Mouse (Mus musculus) intestine, embryonic 14.5 days (tissue): Measurements from ENCODE around the gene Zzef1. TPM values are rescaled to one million over a fixed set of nuclear protein-coding genes. Genes with fewer than 3 reads are reported as not detected.

ENCODE experiments used
- ATAC-seq: fragments of 200-750 bp; cut with Nextera tagmentation; replicated peaks from 2 replicates; pipeline ENCODE4 v1.8.0; 2017; ENCODE audit warnings: low read depth, moderate number of reproducible peaks, moderate TSS enrichment, moderate library complexity; ENCODE audit not compliant: low FRiP score, low TSS enrichment
- DNase-seq: peaks from one replicate; pipeline ENCODE4 v3.0.0-alpha.2; 2018; ENCODE audit warnings: low spot score
- H3K27ac ChIP-seq: fragments of 300-500 bp; sonication (generic); 2 replicates; pipeline ENCODE4 v1.5.1; 2014; ENCODE audit warnings: low read depth, mild to moderate bottlenecking, control low read depth
- H3K27me3 ChIP-seq: fragments of 300-500 bp; sonication (generic); replicated peaks from 2 replicates; pipeline ENCODE4 v1.6.1; 2014; ENCODE audit warnings: low read length, control low read depth; ENCODE audit not compliant: control insufficient read depth, insufficient read depth
- H3K36me3 ChIP-seq: fragments of 300-500 bp; sonication (generic); 2 replicates; pipeline ENCODE4 v1.6.1; 2014; ENCODE audit warnings: low read length, control low read depth; ENCODE audit not compliant: control insufficient read depth, insufficient read depth
- H3K4me1 ChIP-seq: fragments of 300-500 bp; sonication (generic); replicated peaks from 2 replicates; pipeline ENCODE4 v1.6.1; 2014; ENCODE audit warnings: low read length, control low read depth, mixed read lengths; ENCODE audit not compliant: control insufficient read depth, insufficient read depth
- H3K4me2 ChIP-seq: fragments of 300-500 bp; sonication (generic); 2 replicates; pipeline ENCODE4 v1.6.1; 2014; ENCODE audit warnings: low read length
- H3K4me3 ChIP-seq: fragments of 300-500 bp; sonication (generic); 2 replicates; pipeline ENCODE4 v1.5.1; 2014; ENCODE audit warnings: low read depth, low read length, control low read depth, mixed read lengths
- H3K9ac ChIP-seq: fragments of 300-500 bp; sonication (generic); 2 replicates; pipeline ENCODE4 v1.6.1; 2014; ENCODE audit warnings: mild to moderate bottlenecking, low read length
- H3K9me3 ChIP-seq: fragments of 300-500 bp; sonication (generic); 2 replicates; pipeline ENCODE4 v1.6.1; 2016; ENCODE audit warnings: low read length, control low read depth; ENCODE audit not compliant: control insufficient read depth
- WGBS: fragments of 180-500 bp; shearing (Covaris S2); extraction: QIAGEN DNeasy Blood & Tissue Kit; methylation state at CpG from one replicate; pipeline ENCODE4 v1.1.7; 2014; 5-methylcytosine and 5-hydroxymethylcytosine counted together
- polyA plus RNA-seq: library from polyadenylated mRNA; unstranded; fragments of >200 nt; fragmentation: Nextera tagmentation; extraction: Ambion mirVana; gene quantifications from 2 replicates; pipeline ENCODE4 v1.2.1, GENCODE M21; 2014

Gene Zzef1
- polyA plus RNA-seq, 1 experiment from 2014 or later = 12.2 TPM

GRCm38 (mm10) chr11:72948254-72948653 is 152.2 kb downstream of the Zzef1 start:
- no peak overlapping the region for H3K4me2 ChIP-seq
- ATAC-seq = no peak
- H3K9me3 ChIP-seq = 0 out of 2 replicates have a peak, but pooled peaks cover 2% of the 10 kb centered on the region
- DNase-seq = no peak
- no peaks in the 10 kb centered on the region for H3K36me3 ChIP-seq
- no peaks in the 10 kb centered on the region for H3K27me3 ChIP-seq
- H3K9ac ChIP-seq = no peak overlapping the region
- 73% methylated on average over 7 of the region's 7 CpGs for WGBS
- peaks cover 53% of the 10 kb centered on the region for H3K4me1 ChIP-seq
- H3K4me3 ChIP-seq = no peak overlapping the region
- no peak overlapping the region for H3K27ac ChIP-seq

- WGBS = 39% methylated on average over 22 of the region's 22 CpGs
- ATAC-seq = no peak
- DNase-seq = no peak
- peaks cover 36% of the 10 kb centered on the region for H3K4me1 ChIP-seq
- H3K9me3 ChIP-seq = 0 out of 2 replicates have a peak, but pooled peaks cover 2% of the 10 kb centered on the region
- H3K27me3 ChIP-seq = no peaks in the 10 kb centered on the region
- H3K4me3 ChIP-seq = no peak overlapping the region
- no peaks in the 10 kb centered on the region for H3K36me3 ChIP-seq
- no peak overlapping the region; the same call in 1 of the 2 replicates for H3K4me2 ChIP-seq
- H3K27ac ChIP-seq = peak overlapping the region; percentile 54
- no peak overlapping the region for H3K9ac ChIP-seq
These were observed 155.3 kb downstream of the Zzef1 start for GRCm38 (mm10) chr11:72951137-72952000.

- Histone ChIP-seq H3K27me3 (no peaks in the 10 kb centered on the region), H3K4me1 (peaks cover 30% of the 10 kb centered on the region), H3K27ac (peak overlapping the region; percentile 54; the same call in 1 of the 2 replicates), H3K9ac (no peak overlapping the region), H3K9me3 (0 out of 2 replicates have a peak, but pooled peaks cover 2% of the 10 kb centered on the region), H3K4me2 (no peak overlapping the region), H3K4me3 (no peak overlapping the region), H3K36me3 (no peaks in the 10 kb centered on the region)
- DNase-seq (no peak), ATAC-seq (no peak)
- WGBS = 50% methylated on average over 3 of the region's 3 CpGs
These were observed 156.2 kb downstream of the Zzef1 start for GRCm38 (mm10) chr11:72952226-72952625.

- H3K9ac ChIP-seq = no peak overlapping the region
- H3K27ac ChIP-seq = no peak overlapping the region; the same call in 1 of the 2 replicates
- no peak overlapping the region for H3K4me3 ChIP-seq
- ATAC-seq (no peak), DNase-seq (no peak)
- no peaks in the 10 kb centered on the region for H3K27me3 ChIP-seq
- H3K36me3 ChIP-seq = no peaks in the 10 kb centered on the region
- 82% methylated on average over 6 of the region's 6 CpGs for WGBS
- H3K4me1 ChIP-seq = peaks cover 27% of the 10 kb centered on the region
- 0 out of 2 replicates have a peak, but pooled peaks cover 2% of the 10 kb centered on the region for H3K9me3 ChIP-seq
- no peak overlapping the region for H3K4me2 ChIP-seq
These were observed 156.7 kb downstream of the Zzef1 start for GRCm38 (mm10) chr11:72952697-72953096.

GRCm38 (mm10) chr11:72953116-72953439 is 157.1 kb downstream of the Zzef1 start:
- DNase-seq (no peak), ATAC-seq (no peak)
- Histone ChIP-seq H3K9me3 (0 out of 2 replicates have a peak, but pooled peaks cover 2% of the 10 kb centered on the region), H3K27ac (no peak overlapping the region), H3K36me3 (no peaks in the 10 kb centered on the region), H3K27me3 (no peaks in the 10 kb centered on the region), H3K4me3 (no peak overlapping the region), H3K4me2 (no peak overlapping the region), H3K4me1 (peaks cover 27% of the 10 kb centered on the region), H3K9ac (no peak overlapping the region)
- WGBS = 77% methylated on average over 1 of the region's 1 CpGs

GRCm38 (mm10) chr11:72953440-72954151 is 157.6 kb downstream of the Zzef1 start:
- H3K4me3 ChIP-seq = no peak overlapping the region
- H3K4me2 ChIP-seq = no peak overlapping the region
- no peaks in the 10 kb centered on the region for H3K27me3 ChIP-seq
- 0 out of 2 replicates have a peak, but pooled peaks cover 2% of the 10 kb centered on the region for H3K9me3 ChIP-seq
- H3K9ac ChIP-seq = no peak overlapping the region
- WGBS = 90% methylated on average over 4 of the region's 4 CpGs
- ATAC-seq (no peak), DNase-seq (no peak)
- H3K36me3 ChIP-seq = no peaks in the 10 kb centered on the region
- H3K4me1 ChIP-seq = peaks cover 27% of the 10 kb centered on the region
- H3K27ac ChIP-seq = no peak overlapping the region

- H3K27ac ChIP-seq = no peak overlapping the region
- ATAC-seq = no peak
- DNase-seq = no peak
- 0 out of 2 replicates have a peak, but pooled peaks cover 2% of the 10 kb centered on the region for H3K9me3 ChIP-seq
- H3K9ac ChIP-seq = no peak overlapping the region
- no peaks in the 10 kb centered on the region for H3K36me3 ChIP-seq
- no peaks in the 10 kb centered on the region for H3K27me3 ChIP-seq
- 91% methylated on average over 4 of the region's 4 CpGs for WGBS
- no peak overlapping the region for H3K4me2 ChIP-seq
- peaks cover 27% of the 10 kb centered on the region for H3K4me1 ChIP-seq
- H3K4me3 ChIP-seq = no peak overlapping the region
These were observed 158.2 kb downstream of the Zzef1 start for GRCm38 (mm10) chr11:72954216-72954615.

GRCm38 (mm10) chr11:72955339-72955974 is 159.4 kb downstream of the Zzef1 start:
- 53% methylated on average over 5 of the region's 5 CpGs for WGBS
- no peak overlapping the region for H3K27ac ChIP-seq
- peaks cover 1% of the 10 kb centered on the region; the same call in 1 of the 2 replicates for H3K27me3 ChIP-seq
- H3K4me3 ChIP-seq = no peak overlapping the region
- H3K9ac ChIP-seq = no peak overlapping the region
- peaks cover 29% of the 10 kb centered on the region for H3K4me1 ChIP-seq
- no peak for DNase-seq
- no peaks in the 10 kb centered on the region for H3K36me3 ChIP-seq
- no peaks in the 10 kb centered on the region for H3K9me3 ChIP-seq
- no peak overlapping the region for H3K4me2 ChIP-seq
- no peak for ATAC-seq
